Mouse (Mus musculus) layer of hippocampus, postnatal 36 days (tissue): Measurements from ENCODE around the gene 4933427D14Rik. TPM values are rescaled to one million over a fixed set of nuclear protein-coding genes. Genes with fewer than 3 reads are reported as not detected.
A peak's percentile ranks its signal among the peaks of the same experiment; 100 is the strongest.
"Not testable (repeated sequence)": the region's sequence is repeated elsewhere in the genome, so short reads cannot be mapped to it uniquely, and the experiment has no call there.

Experiments used
- DNase-seq, 2 experiments: peaks; one replicate each; pipeline ENCODE4 v3.0.0; 2022
- total RNA-seq, 2 experiments: library from RNA; stranded (reverse); gene quantifications; 2 replicates each; pipeline ENCODE4 v1.2.3; 2021

Gene 4933427D14Rik
- total RNA-seq, 2 experiments from 2014 or later, result 25.5 to 30.7 TPM

- no peak for DNase-seq
Measured at GRCm38 (mm10) chr11:72203440-72203839, 3.8 kb downstream of the 4933427D14Rik start.

GRCm38 (mm10) chr11:72196506-72196905 lies 10.8 kb downstream of the 4933427D14Rik start:
- no peak for DNase-seq

- no peak for DNase-seq
Measured at GRCm38 (mm10) chr11:72194259-72194658, 13.0 kb downstream of the 4933427D14Rik start.

GRCm38 (mm10) chr11:72190857-72191256 lies 16.4 kb downstream of the 4933427D14Rik start:
- DNase-seq, result no peak

- no peak for DNase-seq
Measured at GRCm38 (mm10) chr11:72184252-72184651, 23.0 kb downstream of the 4933427D14Rik start.

GRCm38 (mm10) chr11:72181136-72181535 lies 26.1 kb downstream of the 4933427D14Rik start:
- no peak for DNase-seq

GRCm38 (mm10) chr11:72180556-72180955 lies 26.7 kb downstream of the 4933427D14Rik start:
- DNase-seq, result no peak

GRCm38 (mm10) chr11:72176553-72176952 lies 30.7 kb downstream of the 4933427D14Rik start:
- DNase-seq, result no peak

- peak in 1 of 2 experiments; percentile 25 for DNase-seq
Measured at GRCm38 (mm10) chr11:72175966-72176365, 31.3 kb downstream of the 4933427D14Rik start.

GRCm38 (mm10) chr11:72174721-72175120 lies 32.5 kb downstream of the 4933427D14Rik start:
- no peak for DNase-seq

- DNase-seq, result no peak
Measured at GRCm38 (mm10) chr11:72173506-72173905, 33.8 kb downstream of the 4933427D14Rik start.

GRCm38 (mm10) chr11:72171906-72172305 lies 35.4 kb downstream of the 4933427D14Rik start:
- DNase-seq, result not testable (repeated sequence)

GRCm38 (mm10) chr11:72169871-72170270 lies 37.4 kb downstream of the 4933427D14Rik start:
- DNase-seq, result no peak

GRCm38 (mm10) chr11:72163198-72163597 lies 44.1 kb downstream of the 4933427D14Rik start:
- no peak for DNase-seq

GRCm38 (mm10) chr11:72156624-72157023 lies 50.6 kb downstream of the 4933427D14Rik start:
- DNase-seq, result no peak

- DNase-seq, result no peak
Measured at GRCm38 (mm10) chr11:72155981-72156428, 51.3 kb downstream of the 4933427D14Rik start.

GRCm38 (mm10) chr11:72155186-72155980 lies 51.9 kb downstream of the 4933427D14Rik start:
- DNase-seq, result peak; percentile 60 to 63

GRCm38 (mm10) chr11:72153122-72153862 lies 54.0 kb downstream of the 4933427D14Rik start:
- DNase-seq, result no peak

GRCm38 (mm10) chr11:72151120-72151519 lies 56.1 kb downstream of the 4933427D14Rik start:
- DNase-seq, result no peak

GRCm38 (mm10) chr11:72147910-72148309 lies 59.3 kb downstream of the 4933427D14Rik start:
- DNase-seq, result no peak

GRCm38 (mm10) chr11:72145877-72146248 lies 61.4 kb downstream of the 4933427D14Rik start:
- DNase-seq, result no peak

- DNase-seq, result no peak
Measured at GRCm38 (mm10) chr11:72145182-72145876, 61.9 kb downstream of the 4933427D14Rik start.

GRCm38 (mm10) chr11:72142889-72143288 lies 64.4 kb downstream of the 4933427D14Rik start:
- DNase-seq, result no peak
